Mouse (Mus musculus): ENCODE data around the gene Ssh1. TPM values are rescaled to one million over a fixed set of nuclear protein-coding genes. Genes with fewer than 3 reads are reported as not detected.
A peak's percentile ranks its signal among the peaks of the same experiment; 100 is the strongest.

The Ssh1 gene
- polyA plus RNA-seq, 2 experiments: 4.9 to 6.7 TPM

- Histone ChIP-seq H3K27ac (no peak overlapping the region), H3K4me1 (replicated peaks; ENCODE audit: control insufficient read depth in 2 of 2, insufficient read depth in 2 of 2, low read length in 1 of 2) (peaks cover 9 to 13% of the 10 kb centered on the region in 2 experiments), H3K4me2 (ENCODE audit: low read depth) (no peak overlapping the region), H3K36me3 (replicated peaks; ENCODE audit: control insufficient read depth, insufficient read depth, low read depth) (peaks cover 65% of the 10 kb centered on the region), H3K27me3 (ENCODE audit: control insufficient read depth, insufficient read depth, low read length) (no peaks in the 10 kb centered on the region), H3K9ac (replicated peaks) (no peak overlapping the region), H3K9me3 (ENCODE audit: control insufficient read depth, low read length) (no peaks in the 10 kb centered on the region), H3K4me3 (ENCODE audit: insufficient read depth in 1 of 2, low read depth in 2 of 2, low read length in 2 of 2) (no peak overlapping the region)
- ATAC-seq (ENCODE audit: insufficient read depth) (no peak), DNase-seq (ENCODE audit: low read depth in 3 of 3, low spot score in 3 of 3) (no peak)
- TF ChIP-seq EP300 (IDR thresholded peaks at IDR 0.05; ENCODE audit: low read depth) (no peak), CTCF (IDR thresholded peaks at IDR 0.05; ENCODE audit: low read depth) (no peak)
- 89% methylated on average over 7 of the region's 7 CpGs for WGBS (ENCODE audit: insufficient replicate concordance)
These were observed 28.0 kb downstream of the Ssh1 start for GRCm38 (mm10) chr5:113965659-113966185.

GRCm38 (mm10) chr5:113964972-113965371 is 28.7 kb downstream of the Ssh1 start:
- no peaks in the 10 kb centered on the region for H3K9me3 ChIP-seq (ENCODE audit: control insufficient read depth, low read length)
- ATAC-seq (ENCODE audit: insufficient read depth) (no peak), DNase-seq (ENCODE audit: low read depth in 3 of 3, low spot score in 3 of 3) (no peak)
- 85% methylated on average over 14 of the region's 14 CpGs for WGBS (ENCODE audit: insufficient replicate concordance)
- H3K4me1 ChIP-seq (replicated peaks; ENCODE audit: control insufficient read depth in 2 of 2, insufficient read depth in 2 of 2, low read length in 1 of 2): peaks cover 10 to 13% of the 10 kb centered on the region in 2 experiments
- H3K4me2 ChIP-seq (ENCODE audit: low read depth): no peak overlapping the region
- TF ChIP-seq EP300 (IDR thresholded peaks at IDR 0.05; ENCODE audit: low read depth): no peak
- no peak for TF ChIP-seq CTCF (IDR thresholded peaks at IDR 0.05; ENCODE audit: low read depth)
- no peak overlapping the region for H3K9ac ChIP-seq (replicated peaks)
- H3K27me3 ChIP-seq (ENCODE audit: control insufficient read depth, insufficient read depth, low read length): no peaks in the 10 kb centered on the region
- no peak overlapping the region for H3K4me3 ChIP-seq (ENCODE audit: insufficient read depth in 1 of 2, low read depth in 2 of 2, low read length in 2 of 2)
- H3K36me3 ChIP-seq (replicated peaks; ENCODE audit: control insufficient read depth, insufficient read depth, low read depth): peaks cover 61% of the 10 kb centered on the region
- H3K27ac ChIP-seq: no peak overlapping the region

- WGBS (ENCODE audit: insufficient replicate concordance): 28% methylated on average over 7 of the region's 7 CpGs
- ATAC-seq (ENCODE audit: insufficient read depth): peak; percentile 16; the same call in 1 of the 2 replicates
- peaks cover 42% of the 10 kb centered on the region for H3K36me3 ChIP-seq (replicated peaks; ENCODE audit: control insufficient read depth, insufficient read depth, low read depth)
These were observed 31.9 kb downstream of the Ssh1 start for GRCm38 (mm10) chr5:113961776-113962175.

GRCm38 (mm10) chr5:113960416-113960815 is 33.3 kb downstream of the Ssh1 start:
- ATAC-seq (ENCODE audit: insufficient read depth) (no peak), DNase-seq (ENCODE audit: low read depth in 3 of 3, low spot score in 3 of 3) (no peak)
- WGBS (ENCODE audit: insufficient replicate concordance): 79% methylated on average over 8 of the region's 8 CpGs
- TF ChIP-seq EP300 (IDR thresholded peaks at IDR 0.05; ENCODE audit: low read depth) (no peak), CTCF (IDR thresholded peaks at IDR 0.05; ENCODE audit: low read depth) (no peak)
- no peaks in the 10 kb centered on the region for H3K9me3 ChIP-seq (ENCODE audit: control insufficient read depth, low read length)
- H3K27ac ChIP-seq: no peak overlapping the region
- H3K4me3 ChIP-seq (ENCODE audit: insufficient read depth in 1 of 2, low read depth in 2 of 2, low read length in 2 of 2): no peak overlapping the region
- no peak overlapping the region for H3K4me2 ChIP-seq (ENCODE audit: low read depth)
- H3K27me3 ChIP-seq (ENCODE audit: control insufficient read depth, insufficient read depth, low read length): no peaks in the 10 kb centered on the region
- H3K36me3 ChIP-seq (replicated peaks; ENCODE audit: control insufficient read depth, insufficient read depth, low read depth): peaks cover 37% of the 10 kb centered on the region
- H3K4me1 ChIP-seq (replicated peaks; ENCODE audit: control insufficient read depth in 2 of 2, insufficient read depth in 2 of 2, low read length in 1 of 2): peaks cover 2 to 6% of the 10 kb centered on the region in 2 experiments; a peak in 3 of 4 replicates
- no peak overlapping the region for H3K9ac ChIP-seq (replicated peaks)

More at GRCm38 (mm10) chr5:113961776-113962175, 31.9 kb downstream of the Ssh1 start:
- Histone ChIP-seq H3K9ac (replicated peaks) (no peak overlapping the region), H3K27ac (no peak overlapping the region), H3K27me3 (ENCODE audit: control insufficient read depth, insufficient read depth, low read length) (no peaks in the 10 kb centered on the region), H3K4me1 (replicated peaks; ENCODE audit: control insufficient read depth in 2 of 2, insufficient read depth in 2 of 2, low read length in 1 of 2) (peaks cover 7 to 12% of the 10 kb centered on the region in 2 experiments), H3K4me3 (ENCODE audit: insufficient read depth in 1 of 2, low read depth in 2 of 2, low read length in 2 of 2) (no peak overlapping the region), H3K9me3 (ENCODE audit: control insufficient read depth, low read length) (no peaks in the 10 kb centered on the region), H3K4me2 (ENCODE audit: low read depth) (no peak overlapping the region)
- TF ChIP-seq CTCF (IDR thresholded peaks at IDR 0.05; ENCODE audit: low read depth) (no peak), EP300 (IDR thresholded peaks at IDR 0.05; ENCODE audit: low read depth) (no peak)
- no peak for DNase-seq (ENCODE audit: low read depth in 3 of 3, low spot score in 3 of 3)

- H3K9ac ChIP-seq (replicated peaks): no peak overlapping the region
- H3K4me3 ChIP-seq (ENCODE audit: insufficient read depth in 1 of 2, low read depth in 2 of 2, low read length in 2 of 2): no peak overlapping the region
- peaks cover 2 to 8% of the 10 kb centered on the region in 2 experiments; a peak in 3 of 4 replicates for H3K4me1 ChIP-seq (replicated peaks; ENCODE audit: control insufficient read depth in 2 of 2, insufficient read depth in 2 of 2, low read length in 1 of 2)
- H3K4me2 ChIP-seq (ENCODE audit: low read depth): no peak overlapping the region
- DNase-seq (ENCODE audit: low read depth in 3 of 3, low spot score in 3 of 3) (no peak), ATAC-seq (ENCODE audit: insufficient read depth) (no peak)
- H3K27ac ChIP-seq: no peak overlapping the region
- peaks cover 32% of the 10 kb centered on the region for H3K36me3 ChIP-seq (replicated peaks; ENCODE audit: control insufficient read depth, insufficient read depth, low read depth)
- no peaks in the 10 kb centered on the region for H3K9me3 ChIP-seq (ENCODE audit: control insufficient read depth, low read length)
- WGBS (ENCODE audit: insufficient replicate concordance): 59% methylated on average over 6 of the region's 6 CpGs
- TF ChIP-seq EP300 (IDR thresholded peaks at IDR 0.05; ENCODE audit: low read depth) (no peak), CTCF (IDR thresholded peaks at IDR 0.05; ENCODE audit: low read depth) (no peak)
- H3K27me3 ChIP-seq (ENCODE audit: control insufficient read depth, insufficient read depth, low read length): no peaks in the 10 kb centered on the region
These were observed 34.7 kb downstream of the Ssh1 start for GRCm38 (mm10) chr5:113959039-113959438.
